Comparison of ENCODE assay signal across 7 mouse cellular contexts in the genomic region with DNA sequence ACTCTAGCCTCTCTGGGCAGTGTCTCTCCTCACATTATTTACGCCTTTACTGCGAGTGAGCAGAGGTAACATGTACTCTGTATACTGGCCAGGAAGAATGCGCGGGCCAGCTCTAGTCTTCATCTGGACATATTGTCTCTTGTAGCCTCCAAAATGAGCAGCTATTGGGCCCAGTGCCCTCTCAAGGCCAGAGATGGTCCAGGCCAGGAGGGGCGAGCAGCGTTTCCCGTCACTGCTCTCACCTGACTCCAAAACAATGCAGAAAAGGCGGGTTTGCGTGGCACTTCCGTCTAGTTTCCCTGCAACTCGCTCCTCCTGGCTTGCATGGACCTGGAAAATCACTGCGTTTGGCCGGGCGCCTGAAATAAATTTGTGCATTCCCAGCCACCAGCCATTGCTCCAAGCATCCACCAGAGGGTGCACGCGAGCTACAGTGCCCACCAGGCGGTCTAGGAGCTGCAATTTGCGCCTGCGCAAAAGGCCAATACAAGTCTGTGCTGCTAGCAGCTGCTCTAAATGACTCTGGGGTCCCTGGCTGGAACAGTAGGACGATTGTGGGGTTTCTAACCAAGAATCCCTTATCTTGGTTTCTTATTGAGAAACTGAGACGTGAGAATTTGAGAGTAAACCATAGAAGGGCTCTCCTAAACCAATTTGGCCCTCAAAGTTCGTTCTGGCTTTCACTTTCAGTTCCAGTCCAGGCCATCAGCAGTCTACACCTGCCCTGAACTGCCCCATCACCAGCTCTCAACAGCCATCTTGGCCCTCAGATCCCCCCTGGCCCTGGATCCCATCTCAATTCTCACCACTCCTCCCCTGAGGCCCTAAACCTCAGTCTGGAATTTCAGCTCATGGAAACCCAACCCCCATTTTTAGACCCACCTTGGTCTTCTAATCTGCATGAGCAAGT. TPM values are rescaled to one million over a fixed set of nuclear protein-coding genes. Genes with fewer than 3 reads are reported as not detected.
A peak's percentile ranks its signal among the peaks of the same experiment; 100 is the strongest.
DNase-seq lines count a peak whose midpoint lies in the region; ATAC-seq lines count a peak whose summit lies in the region.

No protein-coding gene starts in this region.

- H3K4me3 ChIP-seq in intestine, embryonic 16.5 days (ENCODE audit: low read length), result peak overlapping the region; percentile 11
- H3K4me3 ChIP-seq in midbrain, embryonic 11.5 days (ENCODE audit: low read depth, low read length), result no peak overlapping the region

- H3K9me3 ChIP-seq in intestine, embryonic 16.5 days (ENCODE audit: control insufficient read depth, low read length), result no peaks in the 10 kb centered on the region
- H3K9me3 ChIP-seq in midbrain, embryonic 11.5 days (ENCODE audit: control insufficient read depth, low read length), result no peaks in the 10 kb centered on the region

- H3K4me2 ChIP-seq in intestine, embryonic 16.5 days (ENCODE audit: low read depth, low read length), result peak overlapping the region; percentile 45
- 0 out of 2 replicates have a peak overlapping the region, but pooled peaks have one; percentile 14 for H3K4me2 ChIP-seq in midbrain, embryonic 11.5 days

- H3K36me3 ChIP-seq in intestine, embryonic 16.5 days (ENCODE audit: control insufficient read depth, insufficient read depth, low read length), result no peaks in the 10 kb centered on the region
- H3K36me3 ChIP-seq in midbrain, embryonic 11.5 days (ENCODE audit: control insufficient read depth, insufficient read depth, low read length), result no peaks in the 10 kb centered on the region

- H3K27ac ChIP-seq in intestine, embryonic 16.5 days (ENCODE audit: low read length), result no peak overlapping the region
- H3K27ac ChIP-seq in midbrain, embryonic 11.5 days (ENCODE audit: low read depth, low read length), result no peak overlapping the region

- ATAC-seq in intestine, embryonic 16.5 days, result peak; percentile 98
- ATAC-seq in midbrain, embryonic 11.5 days (ENCODE audit: low FRiP score), result peak; percentile 94

- H3K9ac ChIP-seq in intestine, embryonic 16.5 days (ENCODE audit: low read depth, low read length), result peak overlapping the region; percentile 57
- peak overlapping the region; percentile 39; the same call in 1 of the 2 replicates for H3K9ac ChIP-seq in midbrain, embryonic 11.5 days (ENCODE audit: low read length)

- H3K27me3 ChIP-seq in intestine, embryonic 16.5 days (replicated peaks; ENCODE audit: control insufficient read depth, insufficient read depth, low read length), result no peaks in the 10 kb centered on the region
- H3K27me3 ChIP-seq in midbrain, embryonic 11.5 days (ENCODE audit: control insufficient read depth, insufficient read depth, low read length), result no peaks in the 10 kb centered on the region

- intact Hi-C loops in gastrocnemius, postnatal 36 days (cut with DNase I), result loop anchor here (1.0 to 10.0 kb wide), 2 partner anchors 83 to 155 kb away; no protein-coding TSS in a partner anchor
- intact Hi-C loops in left cerebral cortex, postnatal 36 days (cut with DNase I), result loop anchor here (1.0 to 2.0 kb wide), 2 partner anchors 72 to 83 kb away; no protein-coding TSS in a partner anchor

- peak; percentile 99 for DNase-seq in adrenal gland, adult 18-20 months (ENCODE audit: low spot score in 2 of 2)
- DNase-seq in embryo, embryonic 11 days, result peak; percentile 92
- DNase-seq in gastrocnemius, postnatal 36 days, result peak; percentile 93 to 98
- DNase-seq in left cerebral cortex, postnatal 36 days (ENCODE audit: low spot score in 2 of 2), result peak; percentile 95 to 97
- DNase-seq in midbrain, embryonic 11.5 days (ENCODE audit: low spot score, missing footprints), result peak; percentile 99
- DNase-seq in skeletal muscle tissue, adult 2 months (ENCODE audit: low read depth, low spot score), result peak; percentile 94

- peaks cover 4% of the 10 kb centered on the region; the same call in 1 of the 2 replicates for H3K4me1 ChIP-seq in intestine, embryonic 16.5 days (ENCODE audit: control insufficient read depth, insufficient read depth, low read length)
- peaks cover 2% of the 10 kb centered on the region; the same call in 1 of the 2 replicates for H3K4me1 ChIP-seq in midbrain, embryonic 11.5 days (ENCODE audit: control insufficient read depth, insufficient read depth, low read length)

- WGBS in intestine, embryonic 16.5 days, result 18% methylated on average over 22 of the region's 22 CpGs
- WGBS in midbrain, embryonic 11.5 days, result 24% methylated on average over 22 of the region's 22 CpGs

RNA-seq across cellular contexts. Expression of a gene that starts 59.0 kb away (rescaled TPM):
- 10 to 100 TPM; 30.9 to 52.3 TPM for total RNA-seq in adrenal gland, adult 18-20 months (2021)
- total RNA-seq in gastrocnemius, postnatal 36 days (2021), result 10 to 100 TPM; 39.8 to 41.4 TPM
- polyA plus RNA-seq in intestine, embryonic 16.5 days (2015; fragmentation: Nextera tagmentation; extraction: Ambion mirVana), result 56.2 and 59.3 TPM in 2 replicates
- total RNA-seq in left cerebral cortex, postnatal 36 days (2021), result 10 to 100 TPM; 52.1 to 77.5 TPM
- 51.3 and 54.5 TPM in 2 replicates for polyA plus RNA-seq in midbrain, embryonic 11.5 days (2014; fragmentation: Nextera tagmentation; extraction: Ambion mirVana)
